Mouse (Mus musculus) neural tube, embryonic 14.5 days (tissue): ENCODE measurements around the gene Maml2. TPM values are rescaled to one million over a fixed set of nuclear protein-coding genes. Genes with fewer than 3 reads are reported as not detected.

ENCODE experiments used
- ATAC-seq: fragments of 200-750 bp; cut with Nextera tagmentation; 2 replicates; pipeline ENCODE4 v1.8.0; 2017; ENCODE audit warnings: low read depth, mild to moderate bottlenecking, moderate TSS enrichment, moderate library complexity
- H3K27ac ChIP-seq: fragments of 300-500 bp; sonication (generic); 2 replicates; pipeline ENCODE4 v1.5.1; 2014; ENCODE audit warnings: low read depth, mild to moderate bottlenecking, control low read depth, low read length, moderate library complexity, mixed read lengths
- H3K27me3 ChIP-seq: fragments of 300-500 bp; sonication (generic); 2 replicates; pipeline ENCODE4 v1.6.1; 2014; ENCODE audit warnings: low read length; ENCODE audit not compliant: control insufficient read depth, insufficient read depth
- H3K36me3 ChIP-seq: fragments of 300-500 bp; sonication (generic); 2 replicates; pipeline ENCODE4 v1.6.1; 2014; ENCODE audit warnings: low read length, mixed read lengths; ENCODE audit not compliant: control insufficient read depth, insufficient read depth
- H3K4me1 ChIP-seq: fragments of 300-500 bp; sonication (generic); 2 replicates; pipeline ENCODE4 v1.6.1; 2014; ENCODE audit warnings: low read length; ENCODE audit not compliant: control insufficient read depth, insufficient read depth
- H3K4me2 ChIP-seq: fragments of 300-500 bp; sonication (generic); 2 replicates; pipeline ENCODE4 v1.6.1; 2014; ENCODE audit warnings: mild to moderate bottlenecking, low read depth, low read length, control low read depth
- H3K4me3 ChIP-seq: fragments of 300-500 bp; sonication (generic); 2 replicates; pipeline ENCODE4 v1.5.1; 2014; ENCODE audit warnings: low read depth, low read length, control low read depth, mixed read lengths
- H3K9ac ChIP-seq: fragments of 300-500 bp; sonication (generic); replicated peaks from 2 replicates; pipeline ENCODE4 v1.6.1; 2014; ENCODE audit warnings: low read depth, mild to moderate bottlenecking, control low read depth, low read length, mixed read lengths
- H3K9me3 ChIP-seq: fragments of 300-500 bp; sonication (generic); 2 replicates; pipeline ENCODE4 v1.6.1; 2016; ENCODE audit warnings: low read length; ENCODE audit not compliant: control insufficient read depth
- WGBS: fragments of 180-500 bp; shearing (Covaris S2); extraction: QIAGEN DNeasy Blood & Tissue Kit; methylation state at CpG from one replicate; pipeline ENCODE4 v1.1.7; 2014; 5-methylcytosine and 5-hydroxymethylcytosine counted together
- polyA plus RNA-seq: library from polyadenylated mRNA; unstranded; fragments of >200 nt; fragmentation: Nextera tagmentation; extraction: Ambion mirVana; gene quantifications from 2 replicates; pipeline ENCODE4 v1.2.1, GENCODE M21; 2014

Maml2 gene
- polyA plus RNA-seq, 1 experiment from 2014 or later = 13.2 TPM

- H3K27me3 ChIP-seq = no peaks in the 10 kb centered on the region
- WGBS = 73% methylated on average over 9 of the region's 9 CpGs
- no peaks in the 10 kb centered on the region for H3K9me3 ChIP-seq
- no peak overlapping the region for H3K9ac ChIP-seq
- no peaks in the 10 kb centered on the region for H3K36me3 ChIP-seq
- no peak overlapping the region for H3K27ac ChIP-seq
- no peaks in the 10 kb centered on the region for H3K4me1 ChIP-seq
- ATAC-seq = no peak
- no peak overlapping the region for H3K4me2 ChIP-seq
- H3K4me3 ChIP-seq = no peak overlapping the region
Observed at GRCm38 (mm10) chr9:13522061-13522820, 224.5 kb downstream of the Maml2 start.

GRCm38 (mm10) chr9:13523046-13523445 lies 225.3 kb downstream of the Maml2 start:
- Histone ChIP-seq H3K36me3 (no peaks in the 10 kb centered on the region), H3K4me1 (no peaks in the 10 kb centered on the region), H3K4me2 (no peak overlapping the region), H3K9ac (no peak overlapping the region), H3K27me3 (no peaks in the 10 kb centered on the region), H3K9me3 (no peaks in the 10 kb centered on the region), H3K27ac (no peak overlapping the region), H3K4me3 (no peak overlapping the region)
- no peak for ATAC-seq
- WGBS = 94% methylated on average over 3 of the region's 3 CpGs

GRCm38 (mm10) chr9:13525075-13525474 lies 227.3 kb downstream of the Maml2 start:
- Histone ChIP-seq H3K9ac (no peak overlapping the region), H3K27me3 (no peaks in the 10 kb centered on the region), H3K4me2 (no peak overlapping the region), H3K4me1 (no peaks in the 10 kb centered on the region), H3K36me3 (no peaks in the 10 kb centered on the region), H3K27ac (no peak overlapping the region), H3K9me3 (no peaks in the 10 kb centered on the region), H3K4me3 (no peak overlapping the region)
- WGBS = 71% methylated on average over 1 of the region's 1 CpGs
- no peak for ATAC-seq

GRCm38 (mm10) chr9:13525561-13526255 lies 228.0 kb downstream of the Maml2 start:
- Histone ChIP-seq H3K4me1 (no peaks in the 10 kb centered on the region), H3K36me3 (no peaks in the 10 kb centered on the region), H3K27me3 (no peaks in the 10 kb centered on the region), H3K4me3 (no peak overlapping the region), H3K9me3 (no peaks in the 10 kb centered on the region), H3K4me2 (no peak overlapping the region), H3K27ac (no peak overlapping the region), H3K9ac (no peak overlapping the region)
- ATAC-seq = no peak
- WGBS = 66% methylated on average over 5 of the region's 5 CpGs

- WGBS = 83% methylated on average over 4 of the region's 4 CpGs
- Histone ChIP-seq H3K4me1 (0 out of 2 replicates have a peak, but pooled peaks cover 3% of the 10 kb centered on the region), H3K9me3 (no peaks in the 10 kb centered on the region), H3K4me3 (no peak overlapping the region), H3K27ac (no peak overlapping the region), H3K27me3 (no peaks in the 10 kb centered on the region), H3K9ac (no peak overlapping the region), H3K4me2 (no peak overlapping the region), H3K36me3 (no peaks in the 10 kb centered on the region)
- no peak for ATAC-seq
Observed at GRCm38 (mm10) chr9:13530575-13530974, 232.8 kb downstream of the Maml2 start.

GRCm38 (mm10) chr9:13533076-13533707 lies 235.4 kb downstream of the Maml2 start:
- Histone ChIP-seq H3K4me2 (no peak overlapping the region), H3K27ac (no peak overlapping the region), H3K9me3 (no peaks in the 10 kb centered on the region), H3K4me3 (no peak overlapping the region), H3K27me3 (no peaks in the 10 kb centered on the region), H3K36me3 (no peaks in the 10 kb centered on the region), H3K9ac (no peak overlapping the region), H3K4me1 (0 out of 2 replicates have a peak, but pooled peaks cover 3% of the 10 kb centered on the region)
- ATAC-seq = no peak
- 78% methylated on average over 11 of the region's 11 CpGs for WGBS

DNA sequence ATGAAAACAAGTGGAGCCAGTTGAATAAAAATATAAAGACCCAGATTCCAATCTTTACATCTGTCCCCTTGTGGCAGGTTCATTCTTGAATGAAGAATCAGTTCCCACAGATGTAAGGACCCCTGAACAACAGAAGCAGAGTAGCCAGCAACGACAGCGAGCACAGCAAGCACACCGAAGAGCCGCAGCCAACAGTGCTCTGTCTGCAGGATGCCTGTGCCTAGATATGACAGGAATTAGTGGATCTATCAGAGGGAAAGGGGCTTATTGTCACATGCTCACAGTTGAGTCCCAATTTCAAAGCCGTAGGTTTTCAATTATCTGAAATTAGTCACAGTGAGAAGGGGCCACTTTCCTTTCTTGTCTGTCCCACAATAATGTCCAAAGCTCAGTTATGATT lies 238.0 kb downstream of the Maml2 start:
- Histone ChIP-seq H3K4me2 (no peak overlapping the region), H3K27me3 (no peaks in the 10 kb centered on the region), H3K9ac (no peak overlapping the region), H3K4me3 (no peak overlapping the region), H3K4me1 (0 out of 2 replicates have a peak, but pooled peaks cover 3% of the 10 kb centered on the region), H3K9me3 (no peaks in the 10 kb centered on the region), H3K27ac (no peak overlapping the region), H3K36me3 (no peaks in the 10 kb centered on the region)
- ATAC-seq = no peak
- 40% methylated on average over 5 of the region's 5 CpGs for WGBS

- Histone ChIP-seq H3K27ac (no peak overlapping the region), H3K4me3 (no peak overlapping the region), H3K4me1 (0 out of 2 replicates have a peak, but pooled peaks cover 2% of the 10 kb centered on the region), H3K36me3 (no peaks in the 10 kb centered on the region), H3K9me3 (no peaks in the 10 kb centered on the region), H3K4me2 (no peak overlapping the region), H3K9ac (no peak overlapping the region), H3K27me3 (no peaks in the 10 kb centered on the region)
- WGBS = 64% methylated on average over 12 of the region's 12 CpGs
- no peak for ATAC-seq
Observed at GRCm38 (mm10) chr9:13536419-13537261, 238.9 kb downstream of the Maml2 start.
